Mouse (Mus musculus) liver, postnatal 0 days (tissue): ENCODE measurements at regions not wholly inside any gene's neighbourhood (a gene's known extent, or its start where the extent isn't known, plus 50 kb on each side); places are given as distances from the start of the nearest gene placed in this dataset.

ENCODE experiments used
- ATAC-seq: fragments of 200-750 bp; cut with Nextera tagmentation; 2 replicates; pipeline ENCODE4 v1.8.0; 2017; ENCODE audit warnings: mild to moderate bottlenecking, moderate library complexity
- DNase-seq: peaks from one replicate; pipeline ENCODE4 v3.0.0-alpha.2; 2016
- H3K27ac ChIP-seq: fragments of 300-500 bp; sonication (generic); 2 replicates; pipeline ENCODE4 v1.5.1; 2014; ENCODE audit warnings: antibody characterized with exemption, moderate library complexity, mild to moderate bottlenecking, low read depth
- H3K27me3 ChIP-seq: fragments of 300-500 bp; sonication (generic); 2 replicates; pipeline ENCODE4 v1.6.1; 2014; ENCODE audit warnings: low read length, control low read depth, mixed read lengths; ENCODE audit not compliant: insufficient read depth
- H3K36me3 ChIP-seq: fragments of 300-500 bp; sonication (generic); replicated peaks from 2 replicates; pipeline ENCODE4 v1.6.1; 2014; ENCODE audit warnings: mild to moderate bottlenecking, control low read depth, low read length, moderate library complexity, mixed read lengths; ENCODE audit not compliant: insufficient read depth
- H3K4me1 ChIP-seq: fragments of 300-500 bp; sonication (generic); 2 replicates; pipeline ENCODE4 v1.6.1; 2014; ENCODE audit warnings: antibody characterized with exemption, mild to moderate bottlenecking, control low read depth; ENCODE audit not compliant: insufficient read depth
- H3K4me2 ChIP-seq: fragments of 300-500 bp; sonication (generic); 2 replicates; pipeline ENCODE4 v1.6.1; 2014; ENCODE audit warnings: low read depth, mild to moderate bottlenecking, low read length, moderate library complexity, mixed read lengths
- H3K4me3 ChIP-seq: fragments of 300-500 bp; sonication (generic); 2 replicates; pipeline ENCODE4 v1.5.1; 2014; ENCODE audit warnings: low read depth, low read length
- H3K9ac ChIP-seq: fragments of 300-500 bp; sonication (generic); replicated peaks from 2 replicates; pipeline ENCODE4 v1.6.1; 2014; ENCODE audit warnings: mild to moderate bottlenecking, moderate library complexity
- H3K9me3 ChIP-seq: fragments of 300-500 bp; sonication (generic); 2 replicates; pipeline ENCODE4 v1.6.1; 2016; ENCODE audit warnings: mild to moderate bottlenecking, control low read depth, low read length, mixed read lengths
- CTCF ChIP-seq: sonication (generic); IDR thresholded peaks from 2 replicates; pipeline ENCODE4 v1.5.1; 2016; ENCODE audit warnings: antibody characterized with exemption, low read depth
- EP300 ChIP-seq: IDR thresholded peaks from 2 replicates; pipeline ENCODE4 v1.6.1; 2016; ENCODE audit warnings: antibody characterized with exemption, low read depth, mild to moderate bottlenecking
- WGBS: fragments of 180-500 bp; shearing (Covaris S2); extraction: QIAGEN DNeasy Blood & Tissue Kit; methylation state at CpG from one replicate; pipeline ENCODE4 v1.1.7; 2014; ENCODE audit not compliant: insufficient replicate concordance; 5-methylcytosine and 5-hydroxymethylcytosine counted together

GRCm38 (mm10) chr8:95986410-95986809 is 98.1 kb upstream of the Got2 start:
- TF ChIP-seq EP300 (no peak), CTCF (no peak)
- H3K9me3 ChIP-seq = no peaks in the 10 kb centered on the region
- no peaks in the 10 kb centered on the region for H3K4me1 ChIP-seq
- H3K4me3 ChIP-seq = no peak overlapping the region
- H3K27ac ChIP-seq = no peak overlapping the region
- no peaks in the 10 kb centered on the region for H3K36me3 ChIP-seq
- no peak overlapping the region for H3K4me2 ChIP-seq
- no peak for ATAC-seq
- 56% methylated on average over 3 of the region's 3 CpGs for WGBS
- H3K27me3 ChIP-seq = no peaks in the 10 kb centered on the region
- no peak overlapping the region for H3K9ac ChIP-seq
- no peak for DNase-seq

DNA sequence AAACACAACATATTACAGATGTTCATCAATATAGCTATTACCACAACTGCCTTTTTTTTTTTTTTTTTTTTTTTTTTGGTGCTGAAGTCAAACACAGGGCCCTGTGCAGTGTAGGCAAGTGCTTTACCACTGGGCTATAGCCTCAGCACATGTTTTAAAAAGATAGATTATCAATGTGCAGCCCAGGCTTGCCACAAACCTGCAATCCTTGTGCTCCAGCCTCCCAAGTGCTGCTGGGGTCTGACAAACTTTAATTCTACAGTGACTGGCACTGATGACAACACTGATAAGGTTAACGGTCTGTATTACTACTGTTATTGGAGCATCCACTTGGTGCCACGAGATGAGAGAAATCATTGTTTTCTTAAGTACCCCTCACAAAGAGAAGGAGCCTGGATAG is 95.3 kb upstream of the Got2 start:
- Histone ChIP-seq H3K4me1 (no peaks in the 10 kb centered on the region), H3K4me2 (no peak overlapping the region), H3K9me3 (no peaks in the 10 kb centered on the region), H3K4me3 (no peak overlapping the region), H3K27ac (no peak overlapping the region), H3K9ac (no peak overlapping the region), H3K27me3 (no peaks in the 10 kb centered on the region), H3K36me3 (no peaks in the 10 kb centered on the region)
- DNase-seq = no peak
- ATAC-seq = no peak
- TF ChIP-seq CTCF (no peak), EP300 (no peak)
- WGBS = 63% methylated on average over 2 of the region's 2 CpGs

DNA sequence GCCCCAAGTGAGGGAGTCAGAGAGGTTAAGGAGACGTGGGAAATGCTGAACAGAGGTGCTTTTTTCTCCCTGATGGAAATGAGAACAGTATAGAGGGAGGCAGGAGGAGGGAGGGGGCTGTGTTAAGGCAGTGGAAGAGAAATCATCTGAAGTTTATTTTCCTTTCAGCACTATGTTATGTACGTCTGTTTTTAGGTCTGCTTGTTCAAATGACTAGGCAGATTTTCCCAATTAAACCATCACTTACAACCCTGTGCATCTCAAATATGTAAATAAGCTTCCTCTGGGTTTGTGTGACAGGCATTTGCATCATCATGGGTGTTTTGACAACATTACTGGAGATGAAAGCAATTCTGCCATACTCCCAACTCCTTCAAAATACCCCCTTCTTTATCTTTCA is 92.1 kb upstream of the Got2 start:
- no peak overlapping the region for H3K27ac ChIP-seq
- DNase-seq (no peak), ATAC-seq (no peak)
- H3K4me2 ChIP-seq = no peak overlapping the region
- TF ChIP-seq CTCF (no peak), EP300 (no peak)
- WGBS = 28% methylated on average over 2 of the region's 2 CpGs
- no peaks in the 10 kb centered on the region for H3K4me1 ChIP-seq
- H3K27me3 ChIP-seq = no peaks in the 10 kb centered on the region
- H3K9me3 ChIP-seq = no peaks in the 10 kb centered on the region
- no peak overlapping the region for H3K4me3 ChIP-seq
- no peaks in the 10 kb centered on the region for H3K36me3 ChIP-seq
- no peak overlapping the region for H3K9ac ChIP-seq

GRCm38 (mm10) chr8:95979223-95979622 is 90.9 kb upstream of the Got2 start:
- Histone ChIP-seq H3K27ac (no peak overlapping the region), H3K4me2 (no peak overlapping the region), H3K4me3 (no peak overlapping the region), H3K9ac (no peak overlapping the region), H3K27me3 (no peaks in the 10 kb centered on the region), H3K9me3 (no peaks in the 10 kb centered on the region), H3K36me3 (no peaks in the 10 kb centered on the region), H3K4me1 (no peaks in the 10 kb centered on the region)
- TF ChIP-seq CTCF = no peak
- no peak for TF ChIP-seq EP300
- 47% methylated on average over 6 of the region's 6 CpGs for WGBS
- DNase-seq (no peak), ATAC-seq (no peak)

- H3K9ac ChIP-seq = no peak overlapping the region
- 15% methylated on average over 4 of the region's 4 CpGs for WGBS
- no peaks in the 10 kb centered on the region for H3K27me3 ChIP-seq
- ATAC-seq (no peak), DNase-seq (no peak)
- H3K4me3 ChIP-seq = no peak overlapping the region
- no peak overlapping the region for H3K4me2 ChIP-seq
- H3K9me3 ChIP-seq = no peaks in the 10 kb centered on the region
- H3K36me3 ChIP-seq = no peaks in the 10 kb centered on the region
- TF ChIP-seq CTCF (peak; percentile 39; the same call in 1 of the 2 replicates), EP300 (no peak)
- H3K27ac ChIP-seq = no peak overlapping the region
- no peaks in the 10 kb centered on the region for H3K4me1 ChIP-seq
These were observed 86.5 kb upstream of the Got2 start for GRCm38 (mm10) chr8:95974889-95975288.

DNA sequence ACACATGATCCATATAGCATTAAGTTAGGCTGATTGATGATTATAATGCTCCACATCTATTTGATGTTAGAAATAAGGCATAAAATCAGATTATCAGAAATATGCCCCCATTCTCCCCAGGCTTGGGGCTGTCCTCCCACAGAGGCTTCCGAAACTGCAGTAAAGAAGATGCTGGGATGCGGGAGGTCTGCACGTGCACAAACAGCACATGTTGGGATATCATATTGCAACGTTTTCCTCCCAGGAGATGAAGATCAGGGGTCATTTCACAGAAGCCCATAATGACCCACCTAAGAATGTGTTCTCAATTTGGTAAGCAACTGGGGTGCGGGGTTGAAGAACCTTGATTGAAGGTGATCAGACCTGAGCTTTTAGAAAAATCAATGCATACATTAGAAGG is 85.9 kb upstream of the Got2 start:
- no peaks in the 10 kb centered on the region for H3K27me3 ChIP-seq
- H3K36me3 ChIP-seq = no peaks in the 10 kb centered on the region
- no peaks in the 10 kb centered on the region for H3K9me3 ChIP-seq
- no peak overlapping the region for H3K4me3 ChIP-seq
- no peak overlapping the region for H3K27ac ChIP-seq
- H3K4me2 ChIP-seq = no peak overlapping the region
- DNase-seq (no peak), ATAC-seq (no peak)
- TF ChIP-seq EP300 = no peak
- no peaks in the 10 kb centered on the region for H3K4me1 ChIP-seq
- 66% methylated on average over 5 of the region's 5 CpGs for WGBS
- no peak overlapping the region for H3K9ac ChIP-seq

- H3K27ac ChIP-seq = no peak overlapping the region
- no peaks in the 10 kb centered on the region for H3K36me3 ChIP-seq
- ATAC-seq = no peak
- no peak for DNase-seq
- WGBS = 48% methylated on average over 4 of the region's 4 CpGs
- no peak overlapping the region for H3K4me2 ChIP-seq
- no peaks in the 10 kb centered on the region for H3K27me3 ChIP-seq
- TF ChIP-seq CTCF (no peak), EP300 (no peak)
- no peaks in the 10 kb centered on the region for H3K9me3 ChIP-seq
- H3K4me3 ChIP-seq = no peak overlapping the region
- no peaks in the 10 kb centered on the region for H3K4me1 ChIP-seq
- H3K9ac ChIP-seq = no peak overlapping the region
These were observed 85.2 kb upstream of the Got2 start for GRCm38 (mm10) chr8:95973571-95973970.
